Mouse (Mus musculus) megakaryocyte-erythroid progenitor cell, adult 5-6 weeks (primary cell): ENCODE data around the gene Abcb11. TPM values are rescaled to one million over a fixed set of nuclear protein-coding genes. Genes with fewer than 3 reads are reported as not detected.

Experiments
- ATAC-seq: replicated peaks from 2 replicates; pipeline ENCODE4 v1.8.0; 2016; ENCODE audit warnings: mild to moderate bottlenecking, inconsistent platforms; ENCODE audit not compliant: severe bottlenecking, poor library complexity, low FRiP score, low TSS enrichment
- total RNA-seq, 2 experiments: library from RNA; stranded (forward) in 1 of 2; stranded (reverse) in 1 of 2; fragments of 200-1000, 215-1000 nt in 1 of 2; fragments of >200 nt in 1 of 2; fragmentation: Nextera tagmentation in 1 of 2; gene quantifications; 2 replicates each; pipeline ENCODE4 v1.2.3; 2014 to 2017

Gene Abcb11
- total RNA-seq, 2 experiments from 2014 or later, result not detected

GRCm38 (mm10) chr2:69205791-69206351 lies 136.5 kb downstream of the Abcb11 start, which contains the start of gene Spc25:
TSS of gene Spc25 (minus strand) at chr2:69206194.
- peak; percentile 99 for ATAC-seq

GRCm38 (mm10) chr2:69205185-69205584 lies 137.2 kb downstream of the Abcb11 start:
- peak; percentile 2; the same call in 1 of the 2 replicates for ATAC-seq

GRCm38 (mm10) chr2:69193555-69193954 lies 148.9 kb downstream of the Abcb11 start:
- no peak for ATAC-seq

GRCm38 (mm10) chr2:69191059-69191458 lies 151.4 kb downstream of the Abcb11 start:
- ATAC-seq, result peak; percentile 73

- ATAC-seq, result peak; percentile 62
Observed at GRCm38 (mm10) chr2:69189222-69189621, 153.2 kb downstream of the Abcb11 start.

- 0 out of 2 replicates have a peak, but pooled peaks have one; percentile 36 for ATAC-seq
Observed at GRCm38 (mm10) chr2:69188732-69189131, 153.7 kb downstream of the Abcb11 start.

Other genes starting within 250 kb of the Abcb11 start
- not detected in 2 replicates for gene Nostrin, start 206.8 kb downstream of the Abcb11 start, total RNA-seq (2014; fragmentation: Nextera tagmentation)
- gene Nostrin, start 206.8 kb downstream of the Abcb11 start, total RNA-seq (2017), result not detected in 2 replicates
- gene Spc25, start 136.4 kb downstream of the Abcb11 start, total RNA-seq (2014; fragmentation: Nextera tagmentation), result 46.4 and 64.2 TPM in 2 replicates
- 88.6 and 110 TPM in 2 replicates for gene Spc25, start 136.4 kb downstream of the Abcb11 start, total RNA-seq (2017)
- gene G6pc2, start 131.5 kb downstream of the Abcb11 start, total RNA-seq (2014; fragmentation: Nextera tagmentation), result not detected in 2 replicates
- not detected in 2 replicates for gene G6pc2, start 131.5 kb downstream of the Abcb11 start, total RNA-seq (2017)
- 0.37 TPM in 1 of 2 replicates, not detected in the other for gene Dhrs9, start 37.8 kb upstream of the Abcb11 start, total RNA-seq (2014; fragmentation: Nextera tagmentation)
- gene Dhrs9, start 37.8 kb upstream of the Abcb11 start, total RNA-seq (2017), result 0.23 and 0.33 TPM in 2 replicates
- not detected in 2 replicates for gene Lrp2, start 243.4 kb upstream of the Abcb11 start, total RNA-seq (2014; fragmentation: Nextera tagmentation)
- gene Lrp2, start 243.4 kb upstream of the Abcb11 start, total RNA-seq (2017), result not detected in 2 replicates